Mouse (Mus musculus): ENCODE results near the gene Angptl2.

GRCm38 (mm10) chr2:33253572-33254190 lies 37.8 kb downstream of the Angptl2 start:
- TF ChIP-seq POLR2A (IDR thresholded peaks at IDR 0.05; ENCODE audit: extremely low read depth, insufficient read depth, low read length) (no peak), CTCF (IDR thresholded peaks at IDR 0.05; ENCODE audit: extremely low read depth, insufficient read depth, low read length) (no peak)
